Mouse (Mus musculus) gastrocnemius, adult 18-20 months (tissue): Measurements from ENCODE around the gene Spry2. TPM values are rescaled to one million over a fixed set of nuclear protein-coding genes. Genes with fewer than 3 reads are reported as not detected.

ENCODE experiments used
- DNase-seq: peaks from one replicate; pipeline ENCODE4 v3.0.0; 2021; ENCODE audit warnings: low spot score
- total RNA-seq, 2 experiments: library from RNA; stranded (reverse); gene quantifications; 2 replicates each; pipeline ENCODE4 v1.2.3; 2021

The Spry2 gene
- total RNA-seq, 2 experiments from 2014 or later = 13.5 to 19.3 TPM

DNA sequence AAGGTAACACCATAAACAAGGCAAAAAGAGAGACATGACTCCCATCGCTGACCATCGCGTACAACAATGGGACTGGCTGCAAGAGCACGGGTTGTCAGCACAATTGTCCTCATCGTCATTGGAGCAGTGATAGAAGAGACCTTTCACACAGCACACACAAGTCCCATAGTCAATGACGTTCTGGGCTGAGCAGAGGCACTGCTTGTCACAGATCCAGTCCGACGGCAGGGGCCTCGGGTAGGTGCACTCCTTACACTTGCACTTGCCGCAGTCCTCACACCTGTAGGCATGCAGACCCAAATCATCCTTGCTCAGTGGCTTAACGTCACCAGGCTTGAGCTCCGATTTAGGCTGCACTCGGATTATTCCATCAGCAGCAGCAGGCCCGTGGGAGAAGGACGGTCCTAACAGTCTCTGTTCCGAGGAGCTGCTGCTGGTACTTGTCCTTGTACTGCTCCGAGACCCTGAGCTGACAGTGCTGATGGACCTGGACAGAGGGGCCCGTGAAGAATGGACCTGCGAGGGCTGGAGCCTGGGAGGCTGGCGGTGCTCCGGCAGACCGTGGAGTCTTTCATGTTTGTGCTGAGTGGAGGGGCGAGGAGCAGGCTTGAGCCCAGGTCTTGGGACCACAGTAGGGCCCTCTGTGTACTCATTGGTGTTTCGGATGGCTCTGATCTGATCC lies 3.5 kb downstream of the Spry2 start:
- DNase-seq = peak; percentile 15

DNA sequence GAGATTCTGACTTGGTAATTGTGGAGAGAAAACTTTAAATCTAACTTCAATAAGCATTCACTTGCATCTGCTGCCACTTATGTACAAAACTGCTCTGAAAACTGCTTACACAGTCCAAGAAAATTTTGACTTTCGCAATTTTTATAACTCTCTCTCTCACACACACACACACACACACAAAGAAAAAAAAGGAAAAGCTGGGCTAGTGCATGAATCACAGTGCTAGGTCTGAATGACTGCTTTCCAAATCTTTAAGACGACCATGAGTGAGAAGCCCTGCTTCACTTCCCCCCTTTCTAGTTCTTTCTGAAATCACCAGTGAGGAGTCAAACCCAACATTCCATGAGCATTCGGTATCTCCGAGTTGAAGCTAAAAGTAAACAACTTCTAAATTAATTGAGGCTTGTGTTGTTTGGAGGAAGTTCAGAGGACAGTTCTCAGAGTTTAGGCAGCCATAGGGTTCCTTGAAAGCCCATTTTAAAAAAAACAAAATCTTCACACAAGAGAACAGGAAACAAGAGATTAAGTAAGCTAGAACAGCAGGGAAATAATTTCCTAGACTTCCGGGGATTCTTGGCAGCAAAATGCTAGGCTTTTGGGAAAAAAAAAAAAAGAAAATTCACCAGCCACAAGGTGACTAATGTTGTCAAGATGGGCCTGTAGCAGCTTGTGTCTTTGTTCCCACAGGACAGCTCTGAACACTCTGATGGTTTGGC lies 5.9 kb downstream of the Spry2 start:
- no peak for DNase-seq

DNA sequence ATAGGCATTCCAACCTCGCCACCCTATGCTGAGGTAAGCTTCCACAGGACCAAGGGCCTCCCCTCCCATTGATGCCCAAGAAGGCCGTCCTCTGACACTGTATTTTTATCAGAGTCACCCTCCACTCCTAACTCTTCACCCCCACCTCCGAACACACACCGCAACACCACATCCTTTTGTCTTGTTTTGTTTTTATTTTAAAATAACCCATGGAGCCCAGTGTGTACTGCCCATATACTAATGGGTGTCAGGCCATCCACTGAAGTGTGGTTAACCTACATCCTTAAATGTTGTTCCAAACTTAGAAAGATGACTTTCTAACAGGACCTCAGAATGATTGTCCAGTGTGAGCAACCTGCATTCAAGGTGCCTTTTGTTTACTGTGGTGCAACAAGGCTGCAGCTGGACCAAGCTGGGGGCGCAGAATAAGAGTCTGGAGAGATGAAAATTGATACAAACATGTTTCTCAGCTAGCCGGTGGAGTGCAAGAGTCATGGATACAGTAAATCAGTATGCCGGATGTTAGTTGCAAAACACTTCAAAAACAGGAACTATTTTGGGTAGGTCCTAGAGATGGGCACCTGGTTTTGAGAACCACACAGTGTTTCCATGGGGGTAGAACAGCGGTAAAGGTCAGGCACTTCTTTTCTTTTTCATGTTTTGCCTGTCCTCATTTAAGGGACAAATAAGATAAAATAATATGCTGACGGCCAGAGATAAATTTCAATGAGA lies 9.8 kb downstream of the Spry2 start:
- DNase-seq = no peak

- DNase-seq = no peak
Observed at GRCm38 (mm10) chr14:105885249-105885648, 11.4 kb downstream of the Spry2 start.

DNA sequence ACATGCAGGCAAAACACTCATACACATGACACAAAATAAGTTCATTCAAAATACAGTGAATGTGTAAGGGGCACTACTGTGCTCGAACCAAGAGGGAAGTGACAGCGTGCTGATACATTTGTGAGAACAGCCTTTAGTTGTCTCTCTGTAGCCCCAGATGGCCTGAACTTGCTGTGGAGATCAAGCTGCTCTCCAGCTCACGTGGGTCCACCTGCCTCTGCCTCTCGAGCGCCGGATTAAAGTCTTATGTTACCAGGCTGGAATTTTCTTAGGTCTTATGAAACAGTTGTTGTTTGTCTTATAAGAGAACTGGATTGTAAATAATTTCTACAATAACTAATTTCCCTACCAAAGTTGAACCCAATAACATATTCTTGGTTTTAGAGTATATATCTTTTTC lies 13.4 kb downstream of the Spry2 start:
- DNase-seq = no peak

- no peak for DNase-seq
Observed at GRCm38 (mm10) chr14:105878359-105878758, 18.3 kb downstream of the Spry2 start.

GRCm38 (mm10) chr14:105876375-105876774 lies 20.2 kb downstream of the Spry2 start:
- no peak for DNase-seq

DNA sequence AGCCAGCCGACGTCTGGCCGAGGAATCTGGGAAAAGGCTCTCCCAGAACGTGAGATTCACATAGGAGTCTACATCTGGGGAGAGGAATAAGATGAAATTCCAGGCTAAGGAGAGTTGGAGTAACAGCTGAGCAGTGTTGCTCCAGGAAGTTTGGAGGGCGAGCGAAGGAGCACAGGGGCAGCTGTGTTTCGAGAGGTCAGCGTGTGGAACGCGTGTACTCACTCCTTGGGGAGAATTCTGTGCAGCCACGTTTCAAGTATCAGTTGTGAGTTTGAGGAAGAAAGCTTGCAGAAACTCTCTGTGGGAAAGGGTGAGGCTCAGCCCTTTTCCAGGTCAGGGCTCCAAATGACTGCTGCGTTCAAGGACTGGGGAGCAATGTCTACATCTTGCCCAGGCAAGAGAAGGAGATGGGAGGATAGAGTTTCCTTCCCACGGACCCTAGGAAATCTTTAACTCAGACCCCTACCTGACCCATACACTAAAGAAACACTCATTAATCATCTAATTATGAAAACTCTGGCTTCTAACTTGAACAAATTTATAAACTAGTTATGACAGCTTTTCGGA lies 26.2 kb downstream of the Spry2 start:
- DNase-seq = peak; percentile 29

GRCm38 (mm10) chr14:105865381-105865938 lies 31.2 kb downstream of the Spry2 start:
- no peak for DNase-seq

- no peak for DNase-seq
Observed at GRCm38 (mm10) chr14:105862199-105862598, 34.4 kb downstream of the Spry2 start.

GRCm38 (mm10) chr14:105860920-105861319 lies 35.7 kb downstream of the Spry2 start:
- DNase-seq = no peak

GRCm38 (mm10) chr14:105860276-105860675 lies 36.3 kb downstream of the Spry2 start:
- DNase-seq = no peak

GRCm38 (mm10) chr14:105859876-105860275 lies 36.7 kb downstream of the Spry2 start:
- DNase-seq = no peak

DNA sequence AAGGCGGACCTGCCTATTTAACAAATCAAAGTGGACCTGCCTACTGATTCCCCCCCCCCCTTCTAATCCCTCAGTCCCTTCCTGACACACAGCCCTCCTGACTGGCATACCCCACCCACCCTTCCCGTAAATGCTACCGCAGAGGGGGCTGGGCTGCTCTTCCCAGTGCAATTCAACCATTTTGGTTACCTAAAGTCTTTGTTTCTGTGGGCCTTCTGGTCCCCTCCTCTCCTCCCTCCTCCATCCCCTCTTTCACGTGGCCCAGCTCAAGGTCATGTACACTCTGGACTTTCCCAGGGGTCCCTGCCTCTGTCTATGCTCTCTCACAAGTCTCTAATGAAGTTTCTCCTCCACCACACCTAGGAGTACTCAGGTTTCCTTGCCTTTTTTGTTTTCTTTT lies 37.3 kb downstream of the Spry2 start:
- no peak for DNase-seq

- DNase-seq = no peak
Observed at GRCm38 (mm10) chr14:105858935-105859334, 37.7 kb downstream of the Spry2 start.

GRCm38 (mm10) chr14:105851359-105852067 lies 45.1 kb downstream of the Spry2 start:
- DNase-seq = no peak

Other genes starting within 250 kb of the Spry2 start
- gene Trim52, start 209.4 kb upstream of the Spry2 start, total RNA-seq = not detected